Mouse (Mus musculus): ENCODE results near the gene Evc. TPM values are rescaled to one million over a fixed set of nuclear protein-coding genes. Genes with fewer than 3 reads are reported as not detected.

The Evc gene
- total RNA-seq, 1 experiment, result 35.1 TPM

DNA sequence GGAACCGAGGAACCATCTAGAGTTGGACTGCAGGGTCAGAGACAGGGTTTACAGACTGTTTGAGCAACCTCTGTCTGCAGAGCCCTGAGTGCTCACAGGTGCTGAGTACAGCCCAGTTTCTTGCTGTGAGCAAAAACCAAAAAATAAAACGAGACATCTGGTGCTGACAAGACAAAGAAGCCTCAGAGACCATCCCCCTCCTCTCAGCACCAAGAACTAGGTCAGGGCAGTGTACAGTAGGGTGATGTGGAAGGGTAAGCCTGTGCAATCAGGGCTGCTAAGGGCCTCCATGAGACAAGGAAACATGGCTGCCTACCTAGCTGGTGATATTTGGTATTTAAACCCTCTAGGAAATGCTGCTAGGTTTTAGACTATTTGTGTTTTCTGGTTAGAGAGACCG, 85.1 kb downstream of the Evc start:
- Histone ChIP-seq H3K9ac (ENCODE audit: insufficient read depth, low read depth, low read length, poor library complexity, severe bottlenecking) (no peak overlapping the region), H3K4me1 (ENCODE audit: control insufficient read depth in 2 of 2, insufficient read depth in 2 of 2, low read length in 2 of 2, poor library complexity in 1 of 2) (peaks cover 13 to 37% of the 10 kb centered on the region in 2 experiments), H3K4me3 (ENCODE audit: insufficient read depth in 1 of 2, low read depth in 1 of 2, low read length in 2 of 2, poor library complexity in 1 of 2, severe bottlenecking in 1 of 2) (no peak overlapping the region), H3K27ac (ENCODE audit: insufficient read depth, low read depth, low read length, poor library complexity, severe bottlenecking) (no peak overlapping the region), H3K36me3 (ENCODE audit: control insufficient read depth, insufficient read depth, low read length, poor library complexity, severe bottlenecking) (peaks cover 2% of the 10 kb centered on the region; the same call in 1 of the 2 replicates), H3K9me3 (ENCODE audit: control insufficient read depth, insufficient read depth, low read depth, low read length) (no peaks in the 10 kb centered on the region)
- in situ Hi-C loops (cut with MboI; ENCODE audit: low sequenced_read_pairs in 2 of 2, unreplicated experiment in 2 of 2), result no loop called here
- TF ChIP-seq HCFC1 (IDR thresholded peaks at IDR 0.05; ENCODE audit: borderline replicate concordance, insufficient read depth, low read length), result no peak
- TF ChIP-seq ZNF384 (IDR thresholded peaks at IDR 0.05; ENCODE audit: low read depth, low read length), result no peak
- no peak for TF ChIP-seq ZC3H11A (IDR thresholded peaks at IDR 0.05; ENCODE audit: borderline replicate concordance, low read depth, low read length)
- no peak for TF ChIP-seq MAFK (IDR thresholded peaks at IDR 0.05; ENCODE audit: insufficient read depth, low read depth, low read length)
- no peak for TF ChIP-seq CHD2 (IDR thresholded peaks at IDR 0.05; ENCODE audit: low read depth, low read length)
- no peak for DNase-seq (ENCODE audit: low read depth, low spot score)

DNA sequence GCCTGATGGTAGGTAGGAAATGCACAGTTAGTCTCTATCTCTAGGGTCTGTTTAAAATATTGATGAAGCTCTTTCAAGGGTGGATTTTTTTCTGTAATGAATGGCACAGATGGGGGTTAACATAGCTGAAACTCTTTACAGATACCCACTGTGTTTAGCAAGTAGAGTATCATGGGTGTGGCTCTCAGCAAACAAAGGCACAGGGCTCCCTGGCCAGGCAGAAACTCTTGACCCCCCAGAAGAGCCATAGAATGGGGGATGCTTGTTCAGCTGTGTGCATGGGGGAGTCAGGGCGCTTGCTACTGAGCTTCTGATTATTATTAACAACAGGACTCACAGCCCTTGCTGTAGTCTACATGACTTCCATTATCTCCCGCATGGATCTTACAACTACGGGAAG, 87.8 kb downstream of the Evc start:
- no peak for DNase-seq (ENCODE audit: low read depth, low spot score)
- H3K4me1 ChIP-seq (ENCODE audit: control insufficient read depth in 2 of 2, insufficient read depth in 2 of 2, low read length in 2 of 2, poor library complexity in 1 of 2), result peaks cover 13 to 32% of the 10 kb centered on the region in 2 experiments
- H3K4me3 ChIP-seq (ENCODE audit: insufficient read depth in 1 of 2, low read depth in 1 of 2, low read length in 2 of 2, poor library complexity in 1 of 2, severe bottlenecking in 1 of 2), result no peak overlapping the region
- no peak overlapping the region; the same call in 1 of the 2 replicates for H3K27ac ChIP-seq (ENCODE audit: insufficient read depth, low read depth, low read length, poor library complexity, severe bottlenecking)
- H3K36me3 ChIP-seq (ENCODE audit: control insufficient read depth, insufficient read depth, low read length, poor library complexity, severe bottlenecking), result peaks cover 2% of the 10 kb centered on the region; the same call in 1 of the 2 replicates
- in situ Hi-C loops (cut with MboI; ENCODE audit: low sequenced_read_pairs in 2 of 2, unreplicated experiment in 2 of 2), result loop anchor here in 1 of 2 experiments (10.0 kb wide), 1 partner anchor 576 kb away; the partner anchor contains the start of gene Msx1
- H3K9me3 ChIP-seq (ENCODE audit: control insufficient read depth, insufficient read depth, low read depth, low read length), result no peaks in the 10 kb centered on the region
- no peak for TF ChIP-seq MAFK (IDR thresholded peaks at IDR 0.05; ENCODE audit: insufficient read depth, low read depth, low read length)
- no peak for TF ChIP-seq ZNF384 (IDR thresholded peaks at IDR 0.05; ENCODE audit: low read depth, low read length)
- no peak for TF ChIP-seq CHD2 (IDR thresholded peaks at IDR 0.05; ENCODE audit: low read depth, low read length)
- no peak for TF ChIP-seq HCFC1 (IDR thresholded peaks at IDR 0.05; ENCODE audit: borderline replicate concordance, insufficient read depth, low read length)
- no peak for TF ChIP-seq ZC3H11A (IDR thresholded peaks at IDR 0.05; ENCODE audit: borderline replicate concordance, low read depth, low read length)
- H3K9ac ChIP-seq (ENCODE audit: insufficient read depth, low read depth, low read length, poor library complexity, severe bottlenecking), result no peak overlapping the region

DNA sequence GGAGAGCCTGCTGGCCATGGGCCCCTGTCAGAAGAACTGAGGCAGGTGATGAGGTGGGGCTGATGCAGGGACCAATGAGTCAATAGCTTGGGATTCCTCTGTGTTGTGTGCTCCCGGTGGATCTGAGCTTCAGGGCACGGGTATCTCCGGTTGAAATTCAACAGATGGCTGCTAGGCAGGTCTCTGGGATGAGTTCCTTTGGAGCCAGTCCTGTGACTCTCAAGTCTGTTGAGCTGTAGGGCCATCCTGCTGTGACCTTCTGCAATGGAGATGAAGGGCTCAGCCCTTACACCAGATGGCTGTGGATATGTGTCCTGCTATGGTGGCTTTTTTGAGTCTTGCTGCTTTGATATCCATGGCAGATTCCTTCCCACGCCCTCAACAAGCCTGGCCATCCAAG, 89.2 kb downstream of the Evc start:
- Histone ChIP-seq H3K9ac (ENCODE audit: insufficient read depth, low read depth, low read length, poor library complexity, severe bottlenecking) (peak overlapping the region; percentile 7; the same call in 1 of the 2 replicates), H3K4me1 (ENCODE audit: control insufficient read depth in 2 of 2, insufficient read depth in 2 of 2, low read length in 2 of 2, poor library complexity in 1 of 2) (peaks cover 20 to 36% of the 10 kb centered on the region in 2 experiments), H3K27ac (ENCODE audit: insufficient read depth, low read depth, low read length, poor library complexity, severe bottlenecking) (peak overlapping the region; percentile 79; the same call in 1 of the 2 replicates), H3K4me3 (ENCODE audit: insufficient read depth in 1 of 2, low read depth in 1 of 2, low read length in 2 of 2, poor library complexity in 1 of 2, severe bottlenecking in 1 of 2) (peak overlapping the region; percentile 37 to 47), H3K36me3 (ENCODE audit: control insufficient read depth, insufficient read depth, low read length, poor library complexity, severe bottlenecking) (peaks cover 2% of the 10 kb centered on the region; the same call in 1 of the 2 replicates), H3K9me3 (ENCODE audit: control insufficient read depth, insufficient read depth, low read depth, low read length) (no peaks in the 10 kb centered on the region)
- in situ Hi-C loops (cut with MboI; ENCODE audit: low sequenced_read_pairs in 2 of 2, unreplicated experiment in 2 of 2), result loop anchor here in 1 of 2 experiments (10.0 kb wide), 1 partner anchor 577 kb away; the partner anchor contains the start of gene Msx1
- TF ChIP-seq HCFC1 (IDR thresholded peaks at IDR 0.05; ENCODE audit: borderline replicate concordance, insufficient read depth, low read length), result no peak
- TF ChIP-seq ZC3H11A (IDR thresholded peaks at IDR 0.05; ENCODE audit: borderline replicate concordance, low read depth, low read length), result no peak
- no peak for TF ChIP-seq MAFK (IDR thresholded peaks at IDR 0.05; ENCODE audit: insufficient read depth, low read depth, low read length)
- TF ChIP-seq ZNF384 (IDR thresholded peaks at IDR 0.05; ENCODE audit: low read depth, low read length), result no peak
- no peak for TF ChIP-seq CHD2 (IDR thresholded peaks at IDR 0.05; ENCODE audit: low read depth, low read length)
- DNase-seq (ENCODE audit: low read depth, low spot score), result no peak

DNA sequence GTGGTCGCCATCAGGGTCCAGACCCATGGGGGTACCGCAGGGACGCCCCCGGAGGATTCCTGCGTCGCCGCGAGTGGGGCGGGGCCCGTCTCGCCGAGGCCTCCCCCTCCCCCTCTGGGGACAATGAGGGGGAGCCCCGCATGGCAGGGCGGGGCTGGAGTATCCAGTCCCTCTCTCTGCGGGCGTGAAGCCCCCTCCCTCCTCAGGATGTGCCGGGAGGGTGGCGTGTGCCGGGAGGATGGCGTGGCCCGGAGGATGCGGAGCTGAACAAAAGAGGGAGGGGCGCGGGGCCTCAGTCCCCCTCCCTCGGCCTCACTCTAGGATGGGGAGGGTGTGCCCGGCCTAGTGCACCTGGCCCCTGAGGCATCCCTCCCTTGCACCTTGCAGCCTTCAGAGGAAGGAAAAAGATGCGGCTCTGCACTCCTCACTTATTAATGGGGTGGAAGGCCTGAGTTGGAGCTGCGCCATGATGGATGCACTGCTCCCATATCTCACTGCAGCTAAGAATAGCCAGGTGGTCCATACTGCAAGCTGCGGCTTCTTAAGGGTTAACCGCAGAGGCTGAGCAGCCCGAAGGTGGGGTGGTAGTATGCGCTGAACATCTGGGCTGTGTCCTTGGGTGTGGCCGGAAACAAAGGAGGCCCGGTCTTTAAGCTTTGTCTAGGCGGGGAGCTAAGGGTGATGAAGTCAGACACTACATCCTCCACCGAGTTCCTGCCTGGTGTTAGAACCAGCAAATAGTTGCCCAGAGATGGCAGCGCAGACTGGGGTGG, 90.4 kb downstream of the Evc start:
- H3K27ac ChIP-seq (ENCODE audit: insufficient read depth, low read depth, low read length, poor library complexity, severe bottlenecking), result peak overlapping the region; percentile 79
- TF ChIP-seq CHD2 (IDR thresholded peaks at IDR 0.05; ENCODE audit: low read depth, low read length) (peak; percentile 24; the same call in 1 of the 2 replicates), HCFC1 (IDR thresholded peaks at IDR 0.05; ENCODE audit: borderline replicate concordance, insufficient read depth, low read length) (no peak), ZNF384 (IDR thresholded peaks at IDR 0.05; ENCODE audit: low read depth, low read length) (no peak), ZC3H11A (IDR thresholded peaks at IDR 0.05; ENCODE audit: borderline replicate concordance, low read depth, low read length) (no peak)
- no peak for DNase-seq (ENCODE audit: low read depth, low spot score)
- H3K9ac ChIP-seq (ENCODE audit: insufficient read depth, low read depth, low read length, poor library complexity, severe bottlenecking), result peak overlapping the region; percentile 75
- peak overlapping the region; percentile 77 to 87 for H3K4me3 ChIP-seq (ENCODE audit: insufficient read depth in 1 of 2, low read depth in 1 of 2, low read length in 2 of 2, poor library complexity in 1 of 2, severe bottlenecking in 1 of 2)
- no peaks in the 10 kb centered on the region for H3K9me3 ChIP-seq (ENCODE audit: control insufficient read depth, insufficient read depth, low read depth, low read length)
- in situ Hi-C loops (cut with MboI; ENCODE audit: low sequenced_read_pairs in 2 of 2, unreplicated experiment in 2 of 2), result loop anchor here in 1 of 2 experiments (10.0 kb wide), 1 partner anchor 578 kb away; the partner anchor contains the start of gene Msx1
- H3K36me3 ChIP-seq (ENCODE audit: control insufficient read depth, insufficient read depth, low read length, poor library complexity, severe bottlenecking), result no peaks in the 10 kb centered on the region; the same call in 1 of the 2 replicates
- peaks cover 20 to 40% of the 10 kb centered on the region in 2 experiments for H3K4me1 ChIP-seq (ENCODE audit: control insufficient read depth in 2 of 2, insufficient read depth in 2 of 2, low read length in 2 of 2, poor library complexity in 1 of 2)

Measured in ES-E14 (cell line).